32 mouse cellular contexts compared by ENCODE assay signal in genomic region chr19:56797376-56797775, GRCm38 (mm10). TPM values are rescaled to one million over a fixed set of nuclear protein-coding genes. Genes with fewer than 3 reads are reported as not detected.
A peak's percentile ranks its signal among the peaks of the same experiment; 100 is the strongest.
DNase-seq lines count a peak whose midpoint lies in the region; ATAC-seq and TF ChIP-seq lines count a peak whose summit lies in the region.
"Had no signal": no experiment of that assay in that cellular context is flagged by ENCODE, and none has a peak within 500 bp of the region (broad histone marks: within the 10 kb centered on the region; RNA-seq: fewer than 3 reads in every experiment).

No protein-coding gene starts in this region.

- no peak for ATAC-seq in forebrain, embryonic 11.5 days (replicated peaks; ENCODE audit: low FRiP score)
- ATAC-seq in forebrain, embryonic 13.5 days: no peak
- peak; percentile 41 for ATAC-seq in megakaryocyte progenitor cell, adult 5-6 weeks (replicated peaks; ENCODE audit: poor library complexity)
- ATAC-seq: CD4-positive, CD25-positive, alpha-beta regulatory T cell, adult 4 months; lung, postnatal 0 days; midbrain, embryonic 15.5 days; Patski had no signal

- H3K27me3 ChIP-seq in forebrain, embryonic 11.5 days (ENCODE audit: control insufficient read depth, insufficient read depth, low read length): no peaks in the 10 kb centered on the region
- H3K27me3 ChIP-seq in forebrain, embryonic 13.5 days: no peaks in the 10 kb centered on the region
- H3K27me3 ChIP-seq in cerebellum, adult 2 months (ENCODE audit: control insufficient read depth, insufficient read depth, low read length): no peaks in the 10 kb centered on the region
- H3K27me3 ChIP-seq: forebrain, embryonic 12.5 days; hindbrain, embryonic 15.5 days; limb, embryonic 15.5 days; liver, embryonic 13.5 days; midbrain, embryonic 15.5 days; neural tube, embryonic 12.5 days; Patski; stomach, embryonic 15.5 days had no signal

- no peak for TF ChIP-seq CTCF in cerebellum, adult 2 months (IDR thresholded peaks at IDR 0.05; ENCODE audit: borderline replicate concordance, insufficient read depth, low read depth, low read length)

- H3K4me3 ChIP-seq in forebrain, embryonic 11.5 days (ENCODE audit: low read depth, low read length): no peak overlapping the region
- H3K4me3 ChIP-seq in forebrain, embryonic 13.5 days: no peak overlapping the region
- H3K4me3 ChIP-seq in cerebellum, adult 2 months (replicated peaks; ENCODE audit: insufficient read depth, low read depth, low read length): no peak overlapping the region
- H3K4me3 ChIP-seq: erythroblast, embryonic 14.5 days; forebrain, embryonic 12.5 days; hindbrain, embryonic 15.5 days; limb, embryonic 10.5 days; limb, embryonic 15.5 days; liver, embryonic 13.5 days; midbrain, embryonic 15.5 days; myocyte; neural tube, embryonic 12.5 days; stomach, embryonic 15.5 days had no signal

- peak; percentile 26 for DNase-seq in forebrain, embryonic 11.5 days (ENCODE audit: low spot score)
- peak; percentile 91 for DNase-seq in MEL-GATA-1-ER (ENCODE audit: extremely low read depth, low read depth)
- DNase-seq in gastrocnemius, postnatal 4 days (ENCODE audit: low spot score in 2 of 2): no peak
- no peak for DNase-seq in cerebellum, adult 2 months
- no peak for DNase-seq in adrenal gland, adult 18-20 months (ENCODE audit: low spot score in 2 of 2)
- DNase-seq: adrenal gland, postnatal 14 days; cerebellum, adult 11 months; cerebellum, postnatal 10 days; gastrocnemius, postnatal 10 days; heart, adult 11 months; heart, postnatal 36 days; kidney, adult 18-20 months; kidney, postnatal 4 days; liver, embryonic 13.5 days; lung, adult 18-20 months; right cerebral cortex, postnatal 4 days had no signal

- WGBS in forebrain, embryonic 11.5 days: 97% methylated on average over 11 of the region's 11 CpGs
- WGBS in forebrain, embryonic 13.5 days: 93% methylated on average over 11 of the region's 11 CpGs
- WGBS in cerebellum, adult 2 months: 95% methylated on average over 11 of the region's 11 CpGs

- no peak overlapping the region for H3K9ac ChIP-seq in forebrain, embryonic 11.5 days (ENCODE audit: low read length)
- H3K9ac ChIP-seq in forebrain, embryonic 13.5 days: no peak overlapping the region
- H3K9ac ChIP-seq: forebrain, embryonic 12.5 days; hindbrain, embryonic 15.5 days; limb, embryonic 15.5 days; liver, embryonic 13.5 days; midbrain, embryonic 15.5 days; neural tube, embryonic 12.5 days; stomach, embryonic 15.5 days had no signal

- no peak overlapping the region for H3K4me2 ChIP-seq in forebrain, embryonic 11.5 days (ENCODE audit: low read depth, low read length, severe bottlenecking)
- H3K4me2 ChIP-seq in forebrain, embryonic 13.5 days: no peak overlapping the region
- H3K4me2 ChIP-seq: forebrain, embryonic 12.5 days; heart, embryonic 11.5 days; hindbrain, embryonic 15.5 days; limb, embryonic 15.5 days; liver, embryonic 13.5 days; midbrain, embryonic 15.5 days; neural tube, embryonic 12.5 days; stomach, embryonic 15.5 days had no signal

- no peak overlapping the region for H3K27ac ChIP-seq in forebrain, embryonic 11.5 days (ENCODE audit: low read depth, low read length)
- H3K27ac ChIP-seq in forebrain, embryonic 13.5 days: no peak overlapping the region
- H3K27ac ChIP-seq in cerebellum, adult 2 months (ENCODE audit: insufficient read depth, low read length): no peak overlapping the region
- H3K27ac ChIP-seq: forebrain, embryonic 12.5 days; hindbrain, embryonic 15.5 days; kidney, postnatal 0 days; limb, embryonic 10.5 days; limb, embryonic 15.5 days; liver, embryonic 13.5 days; midbrain, embryonic 15.5 days; neural tube, embryonic 12.5 days; stomach, embryonic 15.5 days had no signal

- no peaks in the 10 kb centered on the region for H3K9me3 ChIP-seq in forebrain, embryonic 11.5 days (ENCODE audit: control insufficient read depth, low read length)
- H3K9me3 ChIP-seq in forebrain, embryonic 13.5 days (replicated peaks): no peaks in the 10 kb centered on the region
- H3K9me3 ChIP-seq: forebrain, embryonic 12.5 days; hindbrain, embryonic 15.5 days; limb, embryonic 10.5 days; limb, embryonic 15.5 days; liver, embryonic 13.5 days; midbrain, embryonic 15.5 days; neural tube, embryonic 12.5 days; stomach, embryonic 15.5 days had no signal

- no peak for TF ChIP-seq POLR2A in cerebellum, adult 2 months (IDR thresholded peaks at IDR 0.05; ENCODE audit: borderline replicate concordance, insufficient read depth, low read length)

- no peaks in the 10 kb centered on the region for H3K4me1 ChIP-seq in forebrain, embryonic 11.5 days (replicated peaks; ENCODE audit: control insufficient read depth, insufficient read depth, low read length)
- H3K4me1 ChIP-seq in forebrain, embryonic 13.5 days: no peaks in the 10 kb centered on the region
- no peaks in the 10 kb centered on the region for H3K4me1 ChIP-seq in cerebellum, adult 2 months (ENCODE audit: control insufficient read depth, insufficient read depth, low read length)
- H3K4me1 ChIP-seq: forebrain, embryonic 12.5 days; hindbrain, embryonic 15.5 days; limb, embryonic 10.5 days; limb, embryonic 15.5 days; midbrain, embryonic 15.5 days; neural tube, embryonic 12.5 days; stomach, embryonic 15.5 days had no signal

- no peaks in the 10 kb centered on the region; the same call in 1 of the 2 replicates for H3K36me3 ChIP-seq in forebrain, embryonic 11.5 days (ENCODE audit: control insufficient read depth, insufficient read depth, low read length)
- peaks cover 93% of the 10 kb centered on the region for H3K36me3 ChIP-seq in forebrain, embryonic 13.5 days (ENCODE audit: poor library complexity, severe bottlenecking)

RNA-seq across cellular contexts. Expression of gene Ccdc186, which starts 24.6 kb away (rescaled TPM):
- 17.7 and 20.1 TPM in 2 replicates for polyA plus RNA-seq in forebrain, embryonic 11.5 days (2014; fragmentation: Nextera tagmentation; extraction: Ambion mirVana)
- polyA plus RNA-seq in forebrain, embryonic 13.5 days (2015; fragmentation: Nextera tagmentation; extraction: Ambion mirVana): 25.1 and 26.4 TPM in 2 replicates
- 6.6 and 7.3 TPM in 2 replicates for total RNA-seq in megakaryocyte progenitor cell, adult 5-6 weeks (2015)
- total RNA-seq in megakaryocyte progenitor cell, adult 5-6 weeks (2017): 23.8 and 32.2 TPM in 2 replicates
- total RNA-seq in gastrocnemius, postnatal 4 days (2021): 10 to 100 TPM; 29.2 to 36.1 TPM
- polyA plus RNA-seq in cerebellum, adult 2 months (2012; rRNA removed): 24.3 and 24.4 TPM in 2 replicates
- total RNA-seq in adrenal gland, adult 18-20 months (2021): 10 to 100 TPM; 28.7 to 30.8 TPM

RNA-seq across cellular contexts. Expression of gene Tdrd1, which starts 28.6 kb away (rescaled TPM):
- 0.43 and 0.45 TPM in 2 replicates for polyA plus RNA-seq in forebrain, embryonic 11.5 days (2014; fragmentation: Nextera tagmentation; extraction: Ambion mirVana)
- polyA plus RNA-seq in forebrain, embryonic 13.5 days (2015; fragmentation: Nextera tagmentation; extraction: Ambion mirVana): 0.19 and 0.31 TPM in 2 replicates
- total RNA-seq in megakaryocyte progenitor cell, adult 5-6 weeks (2015): 0.17 TPM in 1 of 2 replicates, not detected in the other
- 0.04 TPM in 1 of 2 replicates, not detected in the other for total RNA-seq in megakaryocyte progenitor cell, adult 5-6 weeks (2017)
- under 1 TPM; 0.23 to 0.29 TPM for total RNA-seq in gastrocnemius, postnatal 4 days (2021)
- polyA plus RNA-seq in cerebellum, adult 2 months (2012; rRNA removed): 0.13 and 0.20 TPM in 2 replicates
- under 1 TPM; 0.16 to 0.17 TPM for total RNA-seq in adrenal gland, adult 18-20 months (2021)
- total RNA-seq: adrenal gland, postnatal 14 days; gastrocnemius, postnatal 10 days; heart, postnatal 36 days had no signal
- polyA plus RNA-seq: CD4-positive, CD25-positive, alpha-beta regulatory T cell, adult 4 months; erythroblast, embryonic 14.5 days; lung, postnatal 0 days; myocyte had no signal

Comparison
In these comparisons a context has a peak if more than half of its experiments do, and no peak if none do; other contexts are left out.
1. DNase-seq: peak in forebrain, embryonic 11.5 days (single experiment) and MEL-GATA-1-ER (single experiment); none in gastrocnemius, postnatal 4 days (0 of 2), cerebellum, adult 2 months (0 of 2) and adrenal gland, adult 18-20 months (0 of 2).